Mouse (Mus musculus) embryo, embryonic 9.5 days (tissue): ENCODE measurements around the gene Serpina11.
"Not testable (repeated sequence)": the region's sequence is repeated elsewhere in the genome, so short reads cannot be mapped to it uniquely, and the experiment has no call there.

Source experiments
- DNase-seq: peaks from one replicate; pipeline ENCODE4 v3.0.0-alpha.2; 2017; ENCODE audit errors: extremely low spot score

Serpina11 gene

DNA sequence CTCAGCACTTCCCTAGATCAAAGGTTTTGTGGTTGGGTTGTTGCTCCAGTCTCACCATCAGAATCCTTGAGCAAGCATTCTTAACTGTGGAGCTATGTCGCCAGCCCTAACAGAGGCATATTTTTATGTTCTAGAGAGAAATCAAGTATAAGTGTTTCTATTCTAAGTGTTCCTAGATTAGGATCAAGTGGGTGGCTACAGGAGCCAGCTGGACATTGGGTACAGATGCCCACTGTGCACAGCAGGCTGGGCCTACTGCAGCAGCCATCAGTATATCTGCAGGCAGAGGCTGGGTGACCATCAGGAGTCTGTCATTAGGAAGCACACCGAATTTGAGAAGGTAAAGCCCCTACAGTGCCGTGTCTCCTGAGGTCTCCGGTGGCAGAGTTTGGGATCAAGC, 18.7 kb downstream of the Serpina11 start:
- DNase-seq = no peak

DNA sequence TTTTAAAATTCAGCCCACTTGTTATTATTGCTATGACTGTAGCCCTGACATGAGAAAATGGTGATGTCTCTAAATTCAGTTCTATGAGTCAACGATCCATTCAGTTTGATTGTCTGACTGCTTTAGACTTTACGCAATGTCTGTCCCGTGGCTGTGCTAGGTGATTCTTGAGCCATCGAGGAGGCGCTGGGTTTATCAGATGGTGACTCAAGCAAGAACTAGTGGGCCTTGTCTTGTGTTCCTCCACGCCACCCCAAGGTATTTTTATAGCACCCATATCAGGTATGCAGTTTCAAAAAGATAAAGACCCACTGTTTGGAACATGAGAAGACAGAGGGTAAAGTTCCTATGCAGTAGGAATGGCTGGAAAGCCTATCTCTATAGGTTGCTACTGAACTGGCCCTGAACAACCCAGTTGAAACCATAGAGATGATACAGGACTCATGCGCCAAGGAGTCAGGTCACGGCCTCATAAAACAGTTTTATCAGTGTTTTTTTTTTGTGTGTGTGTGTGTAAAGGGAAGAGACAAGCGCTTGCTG, 20.1 kb downstream of the Serpina11 start:
- no peak for DNase-seq

- DNase-seq = no peak
These were observed 23.0 kb downstream of the Serpina11 start for GRCm38 (mm10) chr12:103966761-103967160.

DNA sequence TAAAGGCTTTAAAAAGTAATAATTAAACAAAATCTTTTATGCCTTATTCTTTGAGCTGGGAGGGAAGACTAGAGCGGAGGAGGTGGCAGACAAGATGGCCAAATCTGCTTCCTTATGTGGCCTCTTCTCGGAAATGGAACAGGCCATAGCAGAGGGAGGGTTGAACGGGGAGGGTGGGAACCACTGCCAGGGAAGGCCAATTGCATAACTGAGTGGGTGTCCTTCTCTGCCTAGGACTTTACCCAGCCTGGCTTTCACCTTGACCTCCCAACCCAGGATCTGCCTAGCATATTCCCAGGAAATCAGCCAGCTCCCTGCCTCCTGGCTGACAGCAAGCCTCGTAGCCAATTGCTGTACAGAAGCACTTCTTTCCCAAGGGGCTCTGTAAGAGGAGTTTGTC, 26.5 kb downstream of the Serpina11 start:
- no peak for DNase-seq

DNA sequence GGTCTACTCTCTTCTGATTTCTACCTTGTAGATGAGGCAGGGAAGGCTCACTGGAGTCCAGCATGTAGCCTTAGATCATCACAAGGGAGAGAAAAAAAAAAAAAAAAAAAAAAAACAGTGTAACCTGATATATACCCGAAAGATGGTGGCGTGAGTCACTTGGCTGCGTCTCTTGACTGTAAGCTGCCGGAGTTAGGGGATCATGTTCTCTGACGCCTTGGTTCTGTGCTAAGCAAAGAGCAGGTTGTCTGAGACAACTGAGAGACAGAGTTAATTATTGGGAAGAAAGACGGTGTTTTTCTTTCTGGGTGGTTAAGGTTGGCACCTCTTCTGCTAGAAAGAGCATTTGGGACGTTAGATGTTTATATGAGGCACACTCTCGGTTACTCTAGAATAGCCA, 26.9 kb downstream of the Serpina11 start:
- no peak for DNase-seq

DNA sequence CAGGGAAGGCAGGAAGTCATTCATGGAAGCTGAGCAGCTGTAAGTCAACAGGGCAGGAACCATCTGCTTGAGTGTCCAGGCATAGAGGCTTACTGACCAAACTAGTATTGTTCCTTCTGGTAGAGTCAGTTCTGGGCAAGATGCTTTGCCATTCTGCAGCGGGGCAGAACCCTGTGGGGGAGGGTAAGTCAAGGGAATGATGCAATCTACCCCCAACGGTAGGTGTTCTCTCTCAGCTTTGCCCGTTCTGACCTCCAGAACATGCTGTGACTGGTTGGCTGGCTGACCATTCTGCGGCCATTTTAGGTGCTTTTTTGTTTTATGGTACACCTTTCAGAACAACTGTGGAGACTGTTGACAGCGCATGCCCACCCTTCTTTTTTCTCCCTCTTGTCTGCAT, 27.4 kb downstream of the Serpina11 start:
- no peak for DNase-seq

DNA sequence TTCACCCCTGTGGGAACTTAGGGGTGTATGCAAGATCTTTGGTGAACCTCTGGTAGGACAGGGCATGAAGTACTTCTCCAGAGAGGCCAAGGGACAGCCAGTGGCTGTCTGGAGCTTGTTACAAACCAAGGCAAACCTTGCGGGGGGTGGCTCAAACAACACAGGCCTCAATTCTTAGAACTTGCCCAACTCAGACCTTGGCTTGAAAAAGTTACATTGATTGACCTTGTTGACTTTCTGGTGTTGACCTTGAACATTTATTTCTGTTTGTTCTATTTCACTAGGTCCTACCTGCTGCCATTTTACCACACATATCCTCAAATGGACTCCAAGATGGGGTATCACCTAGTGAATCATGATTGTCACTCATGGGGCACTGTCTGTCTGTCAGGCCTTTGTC, 28.0 kb downstream of the Serpina11 start:
- no peak for DNase-seq

DNA sequence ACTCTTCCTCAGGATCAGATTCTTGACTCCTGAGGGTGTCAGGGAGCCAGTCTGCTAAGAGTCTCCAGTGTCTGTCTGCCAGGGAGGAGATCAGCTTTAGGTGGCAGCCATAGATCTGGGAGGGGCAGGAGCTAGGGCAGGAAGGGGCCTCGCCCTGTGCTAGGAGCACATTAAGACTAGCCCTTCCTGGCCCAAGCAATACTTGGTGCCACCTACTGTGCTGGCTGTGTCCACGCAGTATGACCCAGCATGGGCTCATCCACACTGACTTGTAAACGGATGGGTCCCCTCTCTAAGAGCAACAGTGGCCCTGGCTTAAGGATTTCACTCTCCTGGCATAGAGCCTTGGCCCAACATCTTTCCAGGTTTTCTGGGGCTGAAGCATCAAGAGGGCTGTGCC, 31.0 kb downstream of the Serpina11 start, which contains the start of gene Serpina1e:
Gene Serpina1e (minus strand): TSS at position 178 of the 400 bp plus-strand sequence.
- DNase-seq = no peak

DNA sequence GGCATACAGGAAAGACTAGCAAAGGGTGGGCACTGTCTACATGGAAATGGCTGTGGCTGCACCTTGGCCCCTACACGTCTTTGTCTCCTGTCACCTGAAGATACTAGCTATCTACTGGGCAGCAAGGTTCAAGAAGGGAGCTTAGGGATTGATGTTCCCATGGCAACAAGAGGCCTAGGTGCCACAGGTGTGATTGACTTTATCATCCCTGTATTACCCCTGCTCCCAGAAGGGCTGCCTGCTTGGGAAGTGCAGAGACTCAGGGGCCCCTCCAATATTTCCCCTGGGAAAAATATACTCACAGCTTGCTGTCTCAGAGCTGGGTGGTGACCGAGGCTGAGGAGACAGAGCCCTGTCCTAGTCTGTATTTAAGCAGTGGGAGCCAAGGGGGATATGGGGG, 33.2 kb downstream of the Serpina11 start:
- DNase-seq = not testable (repeated sequence)

GRCm38 (mm10) chr12:103952972-103953371, 36.8 kb downstream of the Serpina11 start:
- not testable (repeated sequence) for DNase-seq

- DNase-seq = no peak
These were observed 43.5 kb downstream of the Serpina11 start for GRCm38 (mm10) chr12:103946243-103946642.
